In the genomic region with DNA sequence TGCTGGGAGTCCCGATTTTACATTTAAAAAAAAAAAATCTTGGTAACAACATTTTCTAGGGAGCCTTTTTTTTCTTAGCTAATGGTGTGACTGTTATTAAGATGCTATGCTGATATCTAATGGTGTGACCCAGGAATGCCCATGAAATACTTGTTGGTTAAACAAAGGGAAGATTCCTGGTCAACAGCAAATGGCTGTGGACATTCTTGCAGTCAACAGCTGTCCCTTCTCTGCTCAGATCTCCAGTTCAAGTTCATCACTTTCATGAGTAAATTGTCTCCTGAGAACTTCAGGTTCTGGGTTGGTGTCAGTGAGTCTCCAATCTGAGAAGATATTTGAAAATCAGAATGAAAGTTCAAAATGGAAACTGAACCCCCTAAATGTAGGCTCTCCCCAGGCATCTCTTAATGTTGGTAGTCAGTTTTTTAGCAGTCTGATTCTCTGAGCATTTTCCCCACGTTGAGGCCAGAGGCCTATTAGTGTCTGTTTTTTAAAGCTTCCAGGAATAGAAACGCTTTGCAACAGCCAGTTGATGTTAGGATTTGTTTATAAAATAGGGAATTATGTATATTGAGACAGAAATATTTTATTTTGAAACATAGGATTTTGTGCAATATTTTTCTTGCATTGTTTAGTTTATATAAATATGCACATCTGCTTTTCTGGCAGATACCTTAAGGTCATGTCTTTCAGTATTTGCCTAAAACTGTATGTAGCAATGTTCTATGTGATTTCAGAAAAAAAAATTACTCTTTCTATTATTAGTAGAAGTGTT, we compare ENCODE assay signal across 21 mouse cellular contexts.
"Had no signal": no experiment of that assay in that cellular context is flagged by ENCODE, and none has a peak within 500 bp of the region (broad histone marks: within the 10 kb centered on the region; RNA-seq: fewer than 3 reads in every experiment).

No protein-coding gene starts in this region.

- H3K36me3 ChIP-seq: midbrain, embryonic 15.5 days had no signal

- DNase-seq: kidney, adult 11 months; kidney, adult 8-10 months; kidney, postnatal 10 days; kidney, postnatal 36 days; left cerebral cortex, postnatal 4 days; liver, postnatal 0 days; lung, postnatal 4 days; retina, postnatal 1 day; right cerebral cortex, postnatal 25 days; spleen, adult 18-20 months; thymus, adult 18-20 months; thymus, postnatal 4 days had no signal

- H3K4me3 ChIP-seq: hindbrain, embryonic 15.5 days; kidney, embryonic 15.5 days; limb, embryonic 12.5 days; limb, embryonic 15.5 days; midbrain, embryonic 12.5 days; midbrain, embryonic 15.5 days; neural tube, embryonic 13.5 days had no signal

- H3K27ac ChIP-seq: hindbrain, embryonic 15.5 days; kidney, embryonic 15.5 days; limb, embryonic 12.5 days; limb, embryonic 15.5 days; liver, embryonic 14.5 days; midbrain, embryonic 12.5 days; midbrain, embryonic 15.5 days; neural tube, embryonic 13.5 days had no signal

- H3K4me1 ChIP-seq: hindbrain, embryonic 15.5 days; kidney, embryonic 15.5 days; limb, embryonic 12.5 days; limb, embryonic 15.5 days; midbrain, embryonic 12.5 days; midbrain, embryonic 15.5 days; neural tube, embryonic 13.5 days had no signal

- H3K27me3 ChIP-seq: hindbrain, embryonic 15.5 days; kidney, embryonic 15.5 days; limb, embryonic 12.5 days; limb, embryonic 15.5 days; midbrain, embryonic 12.5 days; midbrain, embryonic 15.5 days; neural tube, embryonic 13.5 days had no signal

- ATAC-seq: liver, postnatal 0 days; midbrain, embryonic 15.5 days had no signal

- H3K9me3 ChIP-seq: hindbrain, embryonic 15.5 days; kidney, embryonic 15.5 days; limb, embryonic 12.5 days; limb, embryonic 15.5 days; midbrain, embryonic 12.5 days; midbrain, embryonic 15.5 days; neural tube, embryonic 13.5 days had no signal

- H3K4me2 ChIP-seq: hindbrain, embryonic 15.5 days; kidney, embryonic 15.5 days; limb, embryonic 12.5 days; limb, embryonic 15.5 days; liver, embryonic 11.5 days; midbrain, embryonic 12.5 days; midbrain, embryonic 15.5 days; neural tube, embryonic 13.5 days had no signal

- H3K9ac ChIP-seq: hindbrain, embryonic 15.5 days; kidney, embryonic 15.5 days; limb, embryonic 12.5 days; limb, embryonic 15.5 days; liver, embryonic 14.5 days; liver, postnatal 0 days; midbrain, embryonic 12.5 days; midbrain, embryonic 15.5 days; neural tube, embryonic 13.5 days had no signal
